Mouse (Mus musculus): ENCODE results near the gene Hsd17b7.

- TF ChIP-seq CTCF (IDR thresholded peaks at IDR 0.05; ENCODE audit: low read depth) (no peak), EP300 (IDR thresholded peaks at IDR 0.05; ENCODE audit: low read depth) (no peak)
These were observed 51.8 kb downstream of the Hsd17b7 start for GRCm38 (mm10) chr1:169917115-169917796.

Measured in liver, embryonic 14.5 days (tissue).